Mouse (Mus musculus) ES-E14 (cell line): Measurements from ENCODE around the gene Dkk2. TPM values are rescaled to one million over a fixed set of nuclear protein-coding genes. Genes with fewer than 3 reads are reported as not detected.

Experiments
- DNase-seq: peaks from one replicate; pipeline ENCODE4 v3.0.0-alpha.2; 2013; ENCODE audit warnings: low read depth, low spot score
- H3K27ac ChIP-seq: 2 replicates; pipeline ENCODE4 v1.5.1; 2012; ENCODE audit warnings: low read depth, mild to moderate bottlenecking, low read length, moderate library complexity, mixed read lengths; ENCODE audit not compliant: poor library complexity, insufficient read depth, severe bottlenecking
- H3K36me3 ChIP-seq: 2 replicates; pipeline ENCODE4 v1.6.1; 2012; ENCODE audit warnings: mild to moderate bottlenecking, low read length, moderate library complexity, mixed read lengths; ENCODE audit not compliant: control insufficient read depth, poor library complexity, insufficient read depth, severe bottlenecking
- H3K4me1 ChIP-seq, 2 experiments: fragments of 150-350 bp in 1 of 2; sonication (generic) in 1 of 2; 2 replicates each; pipeline ENCODE4 v1.6.1; 2012; ENCODE audit warnings: low read length in 2 of 2, mild to moderate bottlenecking in 1 of 2, mixed read lengths in 1 of 2; ENCODE audit not compliant: control insufficient read depth in 2 of 2, insufficient read depth in 2 of 2, poor library complexity in 1 of 2
- H3K4me3 ChIP-seq, 2 experiments: fragments of 150-350 bp in 1 of 2; sonication (generic) in 1 of 2; 2 replicates each; pipeline ENCODE4 v1.5.1; 2012; ENCODE audit warnings: low read length in 2 of 2, low read depth in 1 of 2, mild to moderate bottlenecking in 1 of 2, mixed read lengths in 1 of 2; ENCODE audit not compliant: insufficient read depth in 1 of 2, poor library complexity in 1 of 2, severe bottlenecking in 1 of 2
- H3K9ac ChIP-seq: 2 replicates; pipeline ENCODE4 v1.6.1; 2012; ENCODE audit warnings: low read depth, mild to moderate bottlenecking, low read length, mixed read lengths; ENCODE audit not compliant: poor library complexity, insufficient read depth, severe bottlenecking
- H3K9me3 ChIP-seq: fragments of 150-350 bp; sonication (generic); 2 replicates; pipeline ENCODE4 v1.6.1; 2012; ENCODE audit warnings: low read depth, mild to moderate bottlenecking, low read length; ENCODE audit not compliant: control insufficient read depth, insufficient read depth
- CHD2 ChIP-seq: IDR thresholded peaks from 2 replicates; pipeline ENCODE4 v1.6.1; 2014; ENCODE audit warnings: mild to moderate bottlenecking, low read depth, low read length, inconsistent platforms
- HCFC1 ChIP-seq: IDR thresholded peaks from 2 replicates; pipeline ENCODE4 v1.6.1; 2012; ENCODE audit warnings: low read length, inconsistent platforms, borderline replicate concordance; ENCODE audit not compliant: insufficient read depth
- MAFK ChIP-seq: IDR thresholded peaks from 2 replicates; pipeline ENCODE4 v1.6.1; 2014; ENCODE audit warnings: mild to moderate bottlenecking, low read depth, low read length, inconsistent platforms; ENCODE audit not compliant: insufficient read depth
- ZC3H11A ChIP-seq: IDR thresholded peaks from 2 replicates; pipeline ENCODE4 v1.6.1; 2012; ENCODE audit warnings: low read depth, mild to moderate bottlenecking, inconsistent platforms, low read length, borderline replicate concordance
- ZNF384 ChIP-seq: IDR thresholded peaks from 2 replicates; pipeline ENCODE4 v1.6.1; 2012; ENCODE audit warnings: low read depth, low read length, inconsistent platforms
- in situ Hi-C, 2 experiments: fragments of 600-800 bp; cut with MboI; formaldehyde crosslinking; loops; one replicate each; pipeline ENCODE4 v1.15.1; 2025; ENCODE audit warnings: low sequenced_read_pairs in 2 of 2, inconsistent platforms in 1 of 2; ENCODE audit not compliant: unreplicated experiment in 2 of 2
- total RNA-seq: library from RNA; depleted of rRNA; stranded (reverse); fragments of 300-350 nt; gene quantifications from 2 replicates; pipeline ENCODE4 v1.2.3, GENCODE M21; 2012

Gene Dkk2
- total RNA-seq, 1 experiment = 1.1 TPM

DNA sequence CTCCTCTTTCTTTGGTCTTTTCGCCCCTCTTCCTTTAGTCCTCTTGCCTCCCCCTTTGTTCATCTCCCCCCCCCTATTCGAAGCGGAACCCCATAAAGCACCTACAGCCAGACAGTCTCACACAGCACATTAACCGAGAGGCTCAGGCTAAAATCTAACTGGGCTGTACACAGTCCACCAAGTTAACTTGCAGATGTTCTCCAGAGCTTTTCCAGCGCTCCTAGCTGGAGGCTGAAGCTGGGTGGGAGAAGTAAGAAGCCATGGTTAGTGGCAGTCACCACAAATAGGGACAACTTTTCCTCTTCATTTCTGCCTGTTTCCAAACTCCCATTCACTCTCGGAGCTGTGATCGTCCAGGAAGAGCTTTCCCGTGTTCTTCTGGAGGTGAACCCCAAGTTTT, 412 bp upstream of the Dkk2 start:
- TF ChIP-seq ZNF384 = no peak
- no peak for TF ChIP-seq ZC3H11A
- no peak for TF ChIP-seq MAFK
- TF ChIP-seq CHD2 = no peak
- no peak for TF ChIP-seq HCFC1
- Histone ChIP-seq H3K9me3 (no peaks in the 10 kb centered on the region), H3K4me1 (no peaks in the 10 kb centered on the region; a peak in 1 of 4 replicates), H3K27ac (no peak overlapping the region), H3K4me3 (0 out of 4 replicates have a peak overlapping the region, but pooled peaks of 1 of the 2 experiments have one; percentile 41), H3K9ac (no peak overlapping the region), H3K36me3 (no peaks in the 10 kb centered on the region)
- in situ Hi-C loops = no loop called here
- no peak for DNase-seq

DNA sequence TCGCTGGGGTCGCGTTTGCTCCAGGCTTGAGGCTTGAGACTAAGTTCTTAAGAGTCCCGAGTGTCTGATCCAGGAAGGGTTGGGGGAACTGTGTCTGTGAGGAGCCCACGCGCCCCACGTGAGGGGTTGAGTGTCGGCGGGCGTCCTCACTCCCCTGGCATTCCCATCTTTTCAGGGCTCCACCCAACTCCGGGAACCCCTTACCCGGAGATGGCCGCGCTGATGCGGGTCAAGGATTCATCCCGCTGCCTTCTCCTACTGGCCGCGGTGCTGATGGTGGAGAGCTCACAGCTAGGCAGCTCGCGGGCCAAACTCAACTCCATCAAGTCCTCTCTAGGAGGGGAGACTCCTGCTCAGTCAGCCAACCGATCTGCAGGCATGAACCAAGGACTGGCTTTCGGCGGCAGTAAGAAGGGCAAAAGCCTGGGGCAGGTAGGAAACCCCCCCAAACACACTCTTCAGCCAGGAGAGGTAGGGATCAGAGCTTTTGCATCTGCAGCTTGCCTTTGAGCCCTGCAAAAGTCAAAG, 795 bp downstream of the Dkk2 start:
- H3K9ac ChIP-seq = no peak overlapping the region
- TF ChIP-seq MAFK (no peak), HCFC1 (no peak), CHD2 (no peak), ZC3H11A (no peak), ZNF384 (no peak)
- in situ Hi-C loops = no loop called here
- DNase-seq = no peak
- peak overlapping the region; percentile 41 to 44 for H3K4me3 ChIP-seq
- H3K4me1 ChIP-seq = no peaks in the 10 kb centered on the region; a peak in 1 of 4 replicates
- H3K36me3 ChIP-seq = no peaks in the 10 kb centered on the region
- H3K9me3 ChIP-seq = no peaks in the 10 kb centered on the region
- no peak overlapping the region for H3K27ac ChIP-seq

- TF ChIP-seq ZC3H11A = no peak
- Histone ChIP-seq H3K9me3 (no peaks in the 10 kb centered on the region), H3K9ac (no peak overlapping the region), H3K27ac (no peak overlapping the region), H3K4me3 (no peak overlapping the region), H3K4me1 (no peaks in the 10 kb centered on the region; a peak in 1 of 4 replicates), H3K36me3 (no peaks in the 10 kb centered on the region)
- no peak for DNase-seq
- in situ Hi-C loops = no loop called here
These were observed 1.4 kb downstream of the Dkk2 start for GRCm38 (mm10) chr3:132086461-132086860.

- no peak for DNase-seq
- Histone ChIP-seq H3K4me1 (no peaks in the 10 kb centered on the region; a peak in 1 of 4 replicates), H3K36me3 (no peaks in the 10 kb centered on the region), H3K9ac (no peak overlapping the region), H3K4me3 (peak overlapping the region in 1 of 2 experiments; percentile 16; a peak in 3 of 4 replicates), H3K9me3 (no peaks in the 10 kb centered on the region), H3K27ac (no peak overlapping the region)
- in situ Hi-C loops = no loop called here
- TF ChIP-seq MAFK (no peak), CHD2 (no peak)
These were observed 2.0 kb downstream of the Dkk2 start for GRCm38 (mm10) chr3:132087011-132087486.

- in situ Hi-C loops = no loop called here
- Histone ChIP-seq H3K36me3 (no peaks in the 10 kb centered on the region), H3K27ac (no peak overlapping the region), H3K4me3 (no peak overlapping the region), H3K4me1 (no peaks in the 10 kb centered on the region), H3K9ac (no peak overlapping the region), H3K9me3 (no peaks in the 10 kb centered on the region)
- no peak for TF ChIP-seq CHD2
- no peak for TF ChIP-seq ZC3H11A
- no peak for TF ChIP-seq ZNF384
- TF ChIP-seq HCFC1 = no peak
- no peak for TF ChIP-seq MAFK
- no peak for DNase-seq
These were observed 7.9 kb downstream of the Dkk2 start for GRCm38 (mm10) chr3:132092983-132093382.
